Mouse (Mus musculus) neural tube, embryonic 14.5 days (tissue): Measurements from ENCODE around the gene Bphl. TPM values are rescaled to one million over a fixed set of nuclear protein-coding genes. Genes with fewer than 3 reads are reported as not detected.

ENCODE experiments used
- ATAC-seq: fragments of 200-750 bp; cut with Nextera tagmentation; 2 replicates; pipeline ENCODE4 v1.8.0; 2017; ENCODE audit warnings: low read depth, mild to moderate bottlenecking, moderate TSS enrichment, moderate library complexity
- H3K27ac ChIP-seq: fragments of 300-500 bp; sonication (generic); 2 replicates; pipeline ENCODE4 v1.5.1; 2014; ENCODE audit warnings: low read depth, mild to moderate bottlenecking, control low read depth, low read length, moderate library complexity, mixed read lengths
- H3K27me3 ChIP-seq: fragments of 300-500 bp; sonication (generic); 2 replicates; pipeline ENCODE4 v1.6.1; 2014; ENCODE audit warnings: low read length; ENCODE audit not compliant: control insufficient read depth, insufficient read depth
- H3K36me3 ChIP-seq: fragments of 300-500 bp; sonication (generic); 2 replicates; pipeline ENCODE4 v1.6.1; 2014; ENCODE audit warnings: low read length, mixed read lengths; ENCODE audit not compliant: control insufficient read depth, insufficient read depth
- H3K4me1 ChIP-seq: fragments of 300-500 bp; sonication (generic); 2 replicates; pipeline ENCODE4 v1.6.1; 2014; ENCODE audit warnings: low read length; ENCODE audit not compliant: control insufficient read depth, insufficient read depth
- H3K4me2 ChIP-seq: fragments of 300-500 bp; sonication (generic); 2 replicates; pipeline ENCODE4 v1.6.1; 2014; ENCODE audit warnings: mild to moderate bottlenecking, low read depth, low read length, control low read depth
- H3K4me3 ChIP-seq: fragments of 300-500 bp; sonication (generic); 2 replicates; pipeline ENCODE4 v1.5.1; 2014; ENCODE audit warnings: low read depth, low read length, control low read depth, mixed read lengths
- H3K9ac ChIP-seq: fragments of 300-500 bp; sonication (generic); replicated peaks from 2 replicates; pipeline ENCODE4 v1.6.1; 2014; ENCODE audit warnings: low read depth, mild to moderate bottlenecking, control low read depth, low read length, mixed read lengths
- H3K9me3 ChIP-seq: fragments of 300-500 bp; sonication (generic); 2 replicates; pipeline ENCODE4 v1.6.1; 2016; ENCODE audit warnings: low read length; ENCODE audit not compliant: control insufficient read depth
- WGBS: fragments of 180-500 bp; shearing (Covaris S2); extraction: QIAGEN DNeasy Blood & Tissue Kit; methylation state at CpG from one replicate; pipeline ENCODE4 v1.1.7; 2014; 5-methylcytosine and 5-hydroxymethylcytosine counted together
- polyA plus RNA-seq: library from polyadenylated mRNA; unstranded; fragments of >200 nt; fragmentation: Nextera tagmentation; extraction: Ambion mirVana; gene quantifications from 2 replicates; pipeline ENCODE4 v1.2.1, GENCODE M21; 2014

The Bphl gene
- polyA plus RNA-seq, 1 experiment from 2014 or later = 41.6 TPM

DNA sequence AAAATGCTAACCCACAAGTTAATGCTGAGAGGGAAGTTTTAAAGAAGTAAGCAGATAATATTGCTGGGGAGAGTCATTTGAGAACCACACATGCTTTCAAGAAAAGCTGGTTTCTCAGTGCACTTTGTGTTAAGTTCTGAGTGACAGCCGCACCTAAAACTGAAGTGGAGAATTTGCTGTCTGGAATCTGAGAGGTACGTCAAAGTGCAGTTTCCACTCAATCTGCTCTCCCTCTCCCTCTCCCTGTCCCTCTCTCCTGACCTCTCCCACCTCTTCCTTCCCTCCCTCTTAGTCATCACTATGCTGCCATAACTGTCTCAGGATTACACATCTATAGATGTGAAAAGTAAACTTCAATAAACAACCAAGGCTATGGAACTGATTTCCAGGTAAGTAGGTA is 15.4 kb upstream of the Bphl start:
- no peak overlapping the region for H3K27ac ChIP-seq
- H3K36me3 ChIP-seq = peaks cover 16% of the 10 kb centered on the region; the same call in 1 of the 2 replicates
- no peaks in the 10 kb centered on the region for H3K27me3 ChIP-seq
- no peaks in the 10 kb centered on the region for H3K9me3 ChIP-seq
- H3K4me3 ChIP-seq = no peak overlapping the region
- H3K4me1 ChIP-seq = no peaks in the 10 kb centered on the region
- no peak overlapping the region for H3K4me2 ChIP-seq
- no peak for ATAC-seq
- H3K9ac ChIP-seq = no peak overlapping the region
- 87% methylated on average over 2 of the region's 2 CpGs for WGBS

DNA sequence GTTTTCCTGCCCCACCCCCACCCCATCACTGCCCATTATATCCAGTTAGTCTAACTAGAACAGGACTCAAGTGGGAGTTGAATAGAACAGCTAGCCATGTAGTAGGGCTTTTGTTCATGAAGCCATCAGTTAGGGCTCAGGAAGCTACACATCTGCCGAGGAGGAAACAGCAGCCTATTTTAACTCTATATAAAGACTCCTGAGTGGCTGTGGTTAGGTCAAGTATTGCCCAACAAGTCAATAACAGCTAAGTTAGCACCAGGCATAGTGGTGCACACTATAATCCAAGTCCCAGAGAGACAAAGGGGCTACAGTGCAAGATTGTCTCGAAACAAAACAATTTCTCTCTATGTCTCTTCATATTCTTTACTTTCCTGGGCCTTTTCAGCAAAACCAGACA is 5.4 kb upstream of the Bphl start:
- no peak for ATAC-seq
- no peak overlapping the region for H3K4me3 ChIP-seq
- H3K27ac ChIP-seq = no peak overlapping the region
- H3K4me1 ChIP-seq = no peaks in the 10 kb centered on the region; the same call in 1 of the 2 replicates
- H3K9me3 ChIP-seq = no peaks in the 10 kb centered on the region
- 74% methylated on average over 2 of the region's 2 CpGs for WGBS
- H3K36me3 ChIP-seq = peaks cover 7% of the 10 kb centered on the region; the same call in 1 of the 2 replicates
- H3K27me3 ChIP-seq = no peaks in the 10 kb centered on the region
- H3K9ac ChIP-seq = no peak overlapping the region
- no peak overlapping the region for H3K4me2 ChIP-seq

DNA sequence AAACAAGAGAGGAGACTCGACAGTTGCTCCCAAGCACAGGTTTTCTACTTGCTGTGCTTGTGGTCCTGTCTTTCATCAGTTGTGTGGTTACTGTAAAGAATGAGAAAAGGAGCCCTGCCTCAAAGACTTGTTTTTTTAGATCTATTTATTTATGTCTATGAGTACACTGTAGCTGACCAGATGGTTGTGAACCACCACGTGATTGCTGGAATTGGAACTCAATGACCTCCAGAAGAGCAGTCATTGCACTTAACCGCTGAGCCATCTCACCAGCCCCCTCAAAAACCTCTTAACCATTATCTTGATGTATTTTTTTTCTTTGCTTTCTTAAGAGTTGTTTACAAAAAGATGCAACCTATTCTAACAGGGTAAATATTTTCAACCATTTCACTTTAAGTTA is 2.0 kb upstream of the Bphl start:
- 93% methylated on average over 3 of the region's 3 CpGs for WGBS
- Histone ChIP-seq H3K36me3 (0 out of 2 replicates have a peak, but pooled peaks cover 7% of the 10 kb centered on the region), H3K27ac (no peak overlapping the region), H3K4me1 (peaks cover 9% of the 10 kb centered on the region), H3K4me2 (no peak overlapping the region), H3K9ac (no peak overlapping the region), H3K27me3 (no peaks in the 10 kb centered on the region), H3K9me3 (no peaks in the 10 kb centered on the region), H3K4me3 (no peak overlapping the region)
- no peak for ATAC-seq

DNA sequence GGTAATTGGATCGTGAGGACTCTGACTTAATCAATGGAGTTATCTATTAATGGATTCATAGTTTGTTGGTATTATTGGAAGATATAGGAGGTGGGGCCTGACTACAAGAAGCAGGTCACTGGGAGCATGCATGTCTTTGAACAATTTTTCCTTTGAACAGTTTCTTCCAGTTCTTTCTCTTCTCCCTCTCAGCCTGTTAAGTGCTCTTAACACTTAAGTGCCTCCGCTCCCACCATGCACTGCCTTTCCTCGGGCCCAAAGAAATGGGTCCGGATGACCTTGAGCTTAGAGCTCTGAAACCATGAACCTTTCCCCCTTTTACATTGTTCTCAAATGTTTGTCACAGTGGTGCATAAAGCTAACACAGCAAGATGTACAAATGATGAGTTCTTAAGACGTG is 671 bp upstream of the Bphl start:
- no peaks in the 10 kb centered on the region for H3K9me3 ChIP-seq
- H3K4me3 ChIP-seq = no peak overlapping the region
- no peak overlapping the region for H3K9ac ChIP-seq
- ATAC-seq = no peak
- peaks cover 9% of the 10 kb centered on the region for H3K4me1 ChIP-seq
- WGBS = 84% methylated on average over 5 of the region's 5 CpGs
- no peak overlapping the region for H3K4me2 ChIP-seq
- H3K27me3 ChIP-seq = no peaks in the 10 kb centered on the region
- H3K27ac ChIP-seq = peak overlapping the region; percentile 83; the same call in 1 of the 2 replicates
- 0 out of 2 replicates have a peak, but pooled peaks cover 7% of the 10 kb centered on the region for H3K36me3 ChIP-seq

DNA sequence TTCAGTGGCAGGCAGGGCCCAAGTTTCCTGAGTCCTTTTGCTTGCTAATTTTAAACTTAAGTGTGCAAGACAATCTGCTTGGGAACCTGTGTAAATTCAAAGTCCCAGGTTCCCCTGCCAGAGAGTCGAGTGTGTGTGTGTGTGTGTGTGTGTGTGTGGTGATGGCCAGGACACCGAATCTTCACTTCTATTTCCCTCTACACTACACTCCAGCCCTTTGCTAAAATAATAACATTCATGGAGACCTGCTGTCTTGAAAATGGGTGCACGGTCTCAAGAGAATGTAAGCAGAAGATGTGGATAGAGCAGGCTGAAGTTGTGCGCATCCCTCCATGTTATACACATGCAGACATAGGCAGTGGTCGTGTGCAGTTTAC is 647 bp downstream of the Bphl start:
- Histone ChIP-seq H3K9ac (peak overlapping the region; percentile 91), H3K36me3 (0 out of 2 replicates have a peak, but pooled peaks cover 7% of the 10 kb centered on the region), H3K4me1 (peaks cover 9% of the 10 kb centered on the region), H3K27me3 (no peaks in the 10 kb centered on the region), H3K9me3 (no peaks in the 10 kb centered on the region), H3K4me3 (peak overlapping the region; percentile 69), H3K27ac (peak overlapping the region; percentile 83), H3K4me2 (peak overlapping the region; percentile 91)
- 35% methylated on average over 5 of the region's 5 CpGs for WGBS
- ATAC-seq = peak; percentile 19; the same call in 1 of the 2 replicates

DNA sequence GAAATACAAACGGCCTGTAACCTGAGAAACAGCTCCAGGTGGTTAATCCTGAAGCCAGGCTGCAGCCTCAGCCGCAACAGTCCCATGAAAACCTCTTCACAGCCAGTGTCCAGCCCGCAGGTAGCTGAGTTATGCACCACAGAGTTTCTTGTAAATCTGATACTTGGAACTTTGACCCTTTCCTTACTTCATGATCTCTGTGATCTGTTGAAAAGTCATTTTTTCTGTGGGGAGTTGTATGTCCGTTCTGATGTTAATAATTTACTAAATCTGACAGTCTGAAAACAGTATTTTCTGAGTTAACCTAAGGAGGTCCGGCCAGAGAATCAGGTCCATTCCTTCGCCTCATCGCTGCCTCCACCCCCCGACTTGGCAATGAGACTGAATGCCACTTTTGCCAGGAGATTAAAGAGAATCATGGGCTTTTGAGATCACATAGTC is 1.5 kb downstream of the Bphl start:
- Histone ChIP-seq H3K27me3 (no peaks in the 10 kb centered on the region), H3K4me1 (peaks cover 9% of the 10 kb centered on the region), H3K4me3 (peak overlapping the region; percentile 3; the same call in 1 of the 2 replicates), H3K9me3 (no peaks in the 10 kb centered on the region), H3K36me3 (no peaks in the 10 kb centered on the region), H3K9ac (0 out of 2 replicates have a peak overlapping the region, but pooled peaks have one; percentile 25), H3K27ac (no peak overlapping the region), H3K4me2 (peak overlapping the region; percentile 91)
- ATAC-seq = no peak
- 52% methylated on average over 8 of the region's 8 CpGs for WGBS

DNA sequence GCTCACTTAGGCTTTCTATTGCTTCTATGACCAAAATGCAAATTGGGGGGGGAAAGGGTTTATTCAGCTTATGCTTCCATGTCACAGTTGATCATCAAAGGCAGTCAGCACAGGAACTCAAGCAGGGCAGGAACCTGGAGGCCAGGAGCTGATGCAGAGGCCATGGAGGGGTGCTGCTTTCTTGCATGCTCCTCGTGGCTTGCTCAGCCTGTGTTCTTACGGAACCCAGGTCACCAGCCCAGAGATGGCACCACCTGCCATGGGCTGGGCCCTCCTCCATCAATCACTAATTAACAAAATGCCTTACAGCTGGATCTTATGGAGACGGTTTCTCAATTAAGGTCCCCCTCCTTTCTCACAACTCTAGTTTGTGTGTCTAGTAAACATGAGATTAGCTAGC is 2.7 kb downstream of the Bphl start:
- Histone ChIP-seq H3K9ac (no peak overlapping the region), H3K27me3 (no peaks in the 10 kb centered on the region), H3K36me3 (no peaks in the 10 kb centered on the region), H3K4me1 (peaks cover 9% of the 10 kb centered on the region), H3K27ac (no peak overlapping the region), H3K4me3 (no peak overlapping the region), H3K4me2 (no peak overlapping the region), H3K9me3 (no peaks in the 10 kb centered on the region)
- 93% methylated on average over 3 of the region's 3 CpGs for WGBS
- ATAC-seq = no peak

DNA sequence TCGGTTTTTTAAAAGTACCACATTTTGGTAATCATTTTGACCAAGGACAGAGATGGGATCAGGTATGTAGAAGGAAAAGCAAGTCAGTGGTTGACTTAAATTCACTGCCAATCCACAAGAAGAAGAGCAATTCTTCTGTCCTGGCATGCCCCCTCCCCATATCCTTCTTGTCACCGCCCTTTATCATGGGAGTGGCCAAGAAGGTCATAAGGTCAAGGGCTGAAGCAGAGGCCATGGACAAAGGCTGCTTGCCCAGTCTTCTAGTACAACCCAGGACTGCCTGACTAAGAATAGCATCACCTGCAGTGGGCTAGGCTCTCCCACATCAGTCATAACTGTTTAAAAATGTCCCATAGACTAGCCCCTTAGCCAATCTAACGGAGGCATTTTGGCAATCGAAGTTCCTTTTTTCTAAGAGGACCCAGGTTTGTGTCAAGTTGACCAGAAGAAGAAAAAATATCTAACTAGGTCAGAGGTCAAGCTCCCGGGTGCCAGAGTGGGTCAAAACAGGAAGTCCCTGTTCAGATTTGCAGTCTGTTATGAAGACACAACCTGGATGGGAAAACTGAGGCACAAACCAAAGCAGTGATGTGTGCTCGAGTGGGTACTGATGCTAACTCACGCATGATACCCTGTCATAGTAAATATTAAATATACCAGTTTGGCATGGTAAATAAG is 6.5 kb downstream of the Bphl start:
- Histone ChIP-seq H3K9me3 (no peaks in the 10 kb centered on the region), H3K9ac (no peak overlapping the region), H3K27me3 (no peaks in the 10 kb centered on the region), H3K4me2 (no peak overlapping the region), H3K27ac (no peak overlapping the region), H3K4me3 (no peak overlapping the region), H3K4me1 (peaks cover 2% of the 10 kb centered on the region; the same call in 1 of the 2 replicates), H3K36me3 (no peaks in the 10 kb centered on the region)
- WGBS = 86% methylated on average over 7 of the region's 7 CpGs
- no peak for ATAC-seq

DNA sequence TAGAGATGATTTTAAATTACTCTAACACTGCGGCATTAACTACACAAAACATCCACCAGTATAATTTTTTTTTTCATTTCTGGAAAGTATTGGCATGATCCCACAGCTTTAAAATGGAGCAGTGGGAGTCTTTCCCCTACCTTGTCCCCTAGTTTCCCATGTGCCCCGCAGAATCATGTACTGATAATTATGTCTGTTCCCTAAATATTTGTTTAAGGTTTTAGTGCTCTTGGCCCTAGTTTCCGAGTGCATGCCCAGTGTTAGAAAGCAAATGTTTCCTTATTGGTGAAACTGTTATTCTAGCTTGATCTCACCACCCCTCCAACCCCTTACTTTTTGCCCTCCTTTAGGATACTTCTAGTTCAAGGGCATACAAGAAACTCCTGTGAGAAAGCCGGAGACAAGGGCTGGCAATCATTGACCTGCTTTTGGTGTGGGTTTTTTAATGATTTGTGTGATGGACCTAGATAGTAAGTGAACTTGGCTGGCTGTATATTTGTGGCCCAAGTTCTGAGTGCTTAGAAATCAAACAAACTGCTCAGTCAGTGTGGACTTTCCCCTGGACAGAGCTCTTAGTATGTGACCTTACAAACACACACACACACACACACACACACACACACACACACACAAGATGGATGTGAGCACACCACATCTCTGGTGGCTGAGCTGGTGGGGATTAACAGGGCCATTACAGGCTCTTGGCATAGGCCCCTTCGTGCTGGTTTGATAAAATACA is 8.3 kb downstream of the Bphl start:
- Histone ChIP-seq H3K4me2 (no peak overlapping the region), H3K36me3 (no peaks in the 10 kb centered on the region), H3K4me1 (no peaks in the 10 kb centered on the region), H3K27me3 (no peaks in the 10 kb centered on the region), H3K27ac (no peak overlapping the region), H3K9me3 (no peaks in the 10 kb centered on the region), H3K4me3 (no peak overlapping the region), H3K9ac (no peak overlapping the region)
- WGBS = 66% methylated on average over 5 of the region's 5 CpGs
- ATAC-seq = 0 out of 2 replicates have a peak, but pooled peaks have one; percentile 19
